In the genomic region with DNA sequence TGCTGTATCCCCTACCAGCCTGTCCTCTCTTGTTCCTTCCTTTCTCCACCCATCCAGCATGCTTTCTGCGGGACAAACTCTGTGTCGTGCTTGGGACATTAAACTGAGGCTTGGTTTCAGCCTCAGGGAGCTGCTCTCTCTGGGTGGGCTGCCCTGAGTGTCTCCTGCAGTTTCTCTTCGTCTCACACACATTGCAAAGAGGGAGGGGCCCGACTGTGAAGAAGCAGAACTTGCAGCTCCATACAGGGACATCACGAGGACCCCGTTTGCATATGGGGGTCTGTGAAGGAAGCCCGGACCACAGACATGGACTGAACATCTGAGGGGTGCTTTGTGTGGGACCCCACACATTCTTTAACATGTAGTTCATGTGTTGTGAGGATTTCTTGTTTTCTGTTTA, we compare ENCODE assay signal across 15 mouse cellular contexts.
"Had no signal": no experiment of that assay in that cellular context is flagged by ENCODE, and none has a peak within 500 bp of the region (broad histone marks: within the 10 kb centered on the region; RNA-seq: fewer than 3 reads in every experiment).

No protein-coding gene starts in this region.

- H3K9ac ChIP-seq: neural tube, embryonic 15.5 days; stomach, embryonic 15.5 days had no signal

- H3K9me3 ChIP-seq: neural tube, embryonic 15.5 days; stomach, embryonic 15.5 days had no signal

- H3K4me2 ChIP-seq: neural tube, embryonic 15.5 days; stomach, embryonic 15.5 days had no signal

- DNase-seq: retina, postnatal 1 day; right cerebral cortex, adult 18-20 months; right cerebral cortex, postnatal 14 days; right cerebral cortex, postnatal 25 days; right cerebral cortex, postnatal 4 days; spleen, adult 18-20 months; thymus, adult 18-20 months; thymus, adult 2 months; thymus, postnatal 14 days; thymus, postnatal 25 days; thymus, postnatal 36 days; thymus, postnatal 4 days had no signal

- H3K27me3 ChIP-seq: stomach, embryonic 15.5 days had no signal

- H3K27ac ChIP-seq: neural tube, embryonic 15.5 days; stomach, embryonic 15.5 days; stomach, postnatal 0 days had no signal

- H3K4me1 ChIP-seq: stomach, embryonic 15.5 days had no signal

- H3K36me3 ChIP-seq: neural tube, embryonic 15.5 days; stomach, embryonic 15.5 days had no signal

- H3K4me3 ChIP-seq: neural tube, embryonic 15.5 days; stomach, embryonic 15.5 days had no signal
